Mouse (Mus musculus) urinary bladder, adult 18-20 months (tissue): ENCODE measurements around the gene Rabif.

Experiments
- DNase-seq, 2 experiments: peaks; one replicate each; pipeline ENCODE4 v3.0.0; 2022; ENCODE audit warnings: low spot score in 2 of 2, mixed read lengths in 2 of 2

The Rabif gene

DNA sequence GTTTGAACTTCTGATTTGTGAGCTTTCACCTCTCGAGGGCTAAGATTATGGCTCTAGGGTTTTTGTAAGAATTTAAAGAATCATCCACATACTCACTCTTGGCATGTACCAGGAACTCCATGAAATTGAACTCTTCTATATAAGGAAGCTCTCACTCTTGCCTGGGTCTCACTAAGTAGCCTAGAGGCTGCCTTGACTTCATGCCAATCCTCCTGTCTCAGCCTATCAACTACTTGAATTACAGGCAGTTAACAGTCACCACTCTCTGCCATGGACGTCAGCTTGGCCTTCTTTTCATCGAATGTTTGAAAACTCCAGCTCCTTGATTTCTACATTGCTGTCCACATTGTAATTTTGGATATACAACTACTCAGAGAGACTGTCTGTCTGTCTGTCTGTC lies 57.9 kb downstream of the Rabif start:
- no peak for DNase-seq

DNA sequence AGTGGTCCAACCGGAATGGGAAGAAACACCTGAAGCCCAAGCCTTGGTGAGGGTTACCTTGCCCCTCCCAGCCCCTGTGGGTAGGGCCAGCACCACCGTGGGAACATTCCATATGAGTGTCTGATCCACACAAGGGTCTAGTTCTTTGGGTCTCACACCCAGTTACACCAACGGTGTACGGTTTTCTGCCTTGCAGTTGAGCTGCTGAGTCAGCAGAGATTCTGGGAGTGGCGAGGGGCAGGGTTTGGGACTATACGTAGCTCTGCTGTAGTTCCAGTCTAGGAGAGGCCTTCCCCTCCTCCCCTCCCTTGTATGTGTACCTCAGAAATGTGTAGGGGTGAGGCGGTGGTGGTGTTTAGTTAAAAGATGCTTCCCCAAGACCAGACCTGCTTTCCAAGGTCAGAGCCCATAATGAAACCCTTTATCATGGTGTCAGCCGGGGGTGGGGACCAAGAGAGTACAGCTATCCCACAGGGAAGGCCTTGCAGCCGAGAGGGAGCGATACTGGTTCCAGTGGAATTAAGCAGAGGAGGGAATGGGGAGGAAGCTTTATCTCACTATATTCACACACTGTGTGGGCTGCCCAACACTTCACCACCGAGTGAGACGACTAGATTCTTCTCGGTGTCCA lies 60.9 kb downstream of the Rabif start:
- DNase-seq, result peak; percentile 54 to 71

DNA sequence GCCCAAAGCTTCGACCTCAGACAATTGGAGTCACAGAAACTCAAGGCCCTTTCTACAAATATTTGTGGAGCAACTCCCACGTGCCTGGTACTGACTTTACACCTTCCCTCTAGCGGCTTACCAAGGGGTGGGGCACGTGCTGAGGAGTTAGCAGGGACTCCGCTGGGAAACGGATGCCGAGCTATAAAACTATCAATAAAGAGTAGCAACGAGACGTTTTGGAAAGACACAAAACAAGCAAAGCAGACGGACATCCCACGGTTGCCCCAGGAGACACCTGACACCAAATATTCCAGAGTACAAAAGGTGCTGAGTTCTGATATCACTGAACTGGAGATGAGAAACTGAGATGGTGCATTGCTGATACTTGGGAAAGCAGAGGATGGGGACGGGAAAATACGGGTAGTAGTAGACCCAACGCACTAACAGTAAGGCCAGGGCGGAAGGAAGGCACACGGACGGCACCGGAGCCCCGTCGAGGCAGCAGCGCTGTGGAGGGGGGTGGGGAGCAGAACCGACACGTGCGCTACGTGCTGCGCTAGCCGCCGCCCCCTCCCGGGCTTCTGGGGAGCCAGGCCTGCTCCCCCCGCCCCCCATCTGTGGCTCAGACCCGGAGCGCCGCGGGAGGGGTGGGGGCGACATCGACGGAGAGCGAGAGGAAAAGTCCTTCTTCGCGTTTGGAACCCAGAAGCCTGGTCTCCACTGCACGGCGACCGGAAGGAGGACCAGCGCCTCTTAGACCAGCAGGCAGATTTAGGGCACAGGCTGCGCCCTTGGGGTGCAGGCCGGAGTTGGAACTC lies 61.6 kb downstream of the Rabif start:
- peak in 1 of 2 experiments; percentile 34 for DNase-seq

DNA sequence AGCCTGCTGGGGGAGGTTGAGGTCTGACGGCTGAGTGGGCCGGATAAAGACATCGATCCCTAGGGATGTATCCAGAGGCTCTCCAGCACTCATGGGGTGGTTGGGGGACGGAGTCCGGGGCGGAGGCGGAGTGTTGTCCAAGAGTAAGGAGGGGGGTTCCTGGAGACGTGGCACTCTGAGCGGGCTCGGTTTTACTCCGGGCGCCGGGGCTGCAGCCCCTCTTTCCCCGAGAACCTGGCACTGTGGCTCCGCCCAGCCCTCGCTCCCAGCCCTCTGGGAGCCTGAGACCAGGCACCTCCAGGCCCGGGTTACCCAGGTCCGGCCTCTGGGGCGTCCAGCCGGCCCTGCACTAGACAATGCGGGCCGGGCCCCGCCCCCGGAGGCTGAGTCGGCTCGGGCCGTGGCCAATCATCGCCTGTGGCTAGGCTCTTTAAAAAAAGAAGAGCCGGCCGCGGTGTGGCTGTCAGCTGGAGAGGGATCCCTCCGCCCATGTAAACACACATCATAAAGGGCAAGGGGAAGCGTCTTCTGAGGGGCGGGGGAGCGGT lies 62.3 kb downstream of the Rabif start:
- peak; percentile 88 to 93 for DNase-seq
